Mouse (Mus musculus) cerebellum, adult 2 months (tissue): ENCODE results near the gene Tlr9. TPM values are rescaled to one million over a fixed set of nuclear protein-coding genes. Genes with fewer than 3 reads are reported as not detected.

Source experiments
- DNase-seq, 2 experiments: peaks; one replicate each; pipeline ENCODE4 v3.0.0; 2021
- H3K27ac ChIP-seq: fragments of 200-500 bp; 2 replicates; pipeline ENCODE4 v1.5.1; 2012; ENCODE audit warnings: low read length, control low read depth, inconsistent platforms; ENCODE audit not compliant: insufficient read depth
- H3K27me3 ChIP-seq: fragments of 200-500 bp; 2 replicates; pipeline ENCODE4 v1.6.1; 2012; ENCODE audit warnings: inconsistent platforms, mild to moderate bottlenecking, low read length, moderate library complexity; ENCODE audit not compliant: control insufficient read depth, insufficient read depth
- H3K4me1 ChIP-seq: fragments of 200-500 bp; 2 replicates; pipeline ENCODE4 v1.6.1; 2011; ENCODE audit warnings: low read length; ENCODE audit not compliant: control insufficient read depth, insufficient read depth
- H3K4me3 ChIP-seq: fragments of 200-500 bp; replicated peaks from 2 replicates; pipeline ENCODE3; 2011; ENCODE audit warnings: mild to moderate bottlenecking, low read depth, low read length, control low read depth; ENCODE audit not compliant: insufficient read depth
- CTCF ChIP-seq: fragments of 200-500 bp; IDR thresholded peaks from 2 replicates; pipeline ENCODE4 v1.5.1; 2011; ENCODE audit warnings: low read depth, mild to moderate bottlenecking, control low read depth, low read length, moderate library complexity, borderline replicate concordance; ENCODE audit not compliant: insufficient read depth
- POLR2A ChIP-seq: fragments of 200-500 bp; IDR thresholded peaks from 2 replicates; pipeline ENCODE4 v1.6.1; 2011; ENCODE audit warnings: low read length, control low read depth, borderline replicate concordance; ENCODE audit not compliant: insufficient read depth
- WGBS: fragments of 180-500 bp; shearing (Covaris S2); methylation state at CpG from one replicate; pipeline ENCODE4 v1.1.7; 2018; 5-methylcytosine and 5-hydroxymethylcytosine counted together
- polyA plus RNA-seq: library from polyadenylated mRNA; depleted of rRNA; stranded (reverse); fragments of >200 nt; gene quantifications from 2 replicates; pipeline ENCODE4 v1.2.3, GENCODE M21; 2012

Tlr9 gene
- polyA plus RNA-seq, 1 experiment, result 0.31 TPM

GRCm38 (mm10) chr9:106183996-106184395, 38.4 kb upstream of the Tlr9 start:
- Histone ChIP-seq H3K27me3 (no peaks in the 10 kb centered on the region), H3K27ac (no peak overlapping the region), H3K4me3 (no peak overlapping the region), H3K4me1 (peaks cover 9% of the 10 kb centered on the region)
- DNase-seq, result no peak
- WGBS, result 92% methylated on average over 5 of the region's 5 CpGs
- no peak for TF ChIP-seq POLR2A
- no peak for TF ChIP-seq CTCF

- Histone ChIP-seq H3K27ac (no peak overlapping the region), H3K4me3 (no peak overlapping the region), H3K4me1 (peaks cover 25% of the 10 kb centered on the region), H3K27me3 (no peaks in the 10 kb centered on the region)
- DNase-seq, result no peak
- TF ChIP-seq POLR2A (no peak), CTCF (no peak)
- 84% methylated on average over 1 of the region's 1 CpGs for WGBS
These were observed 31.0 kb upstream of the Tlr9 start for GRCm38 (mm10) chr9:106191355-106191754.

GRCm38 (mm10) chr9:106192024-106192423, 30.4 kb upstream of the Tlr9 start:
- TF ChIP-seq POLR2A, result no peak
- no peak for TF ChIP-seq CTCF
- no peaks in the 10 kb centered on the region for H3K27me3 ChIP-seq
- H3K4me1 ChIP-seq, result peaks cover 27% of the 10 kb centered on the region
- H3K4me3 ChIP-seq, result no peak overlapping the region
- no peak for DNase-seq
- no peak overlapping the region for H3K27ac ChIP-seq
- WGBS, result 91% methylated on average over 8 of the region's 8 CpGs

DNA sequence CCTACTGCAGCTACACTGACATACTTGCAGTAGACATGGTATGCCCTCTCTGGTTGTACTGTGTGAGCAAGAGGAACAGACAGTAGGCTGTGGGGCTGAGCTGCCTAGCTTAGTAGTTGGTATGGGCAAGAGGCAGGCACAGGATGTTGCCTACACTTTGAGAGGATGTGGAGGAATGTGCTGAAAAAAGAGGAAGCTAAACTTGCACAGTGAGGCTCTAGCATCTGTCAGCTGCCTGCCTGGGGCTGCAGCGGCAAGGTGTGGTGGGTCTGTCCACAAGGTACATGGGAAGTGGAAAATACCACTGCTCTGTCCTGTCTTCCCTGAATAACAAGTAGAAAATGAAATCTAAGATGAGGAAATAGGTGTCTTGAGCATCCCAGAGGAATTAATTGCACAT, 29.4 kb upstream of the Tlr9 start:
- H3K4me1 ChIP-seq, result peaks cover 27% of the 10 kb centered on the region
- WGBS, result 91% methylated on average over 1 of the region's 1 CpGs

DNA sequence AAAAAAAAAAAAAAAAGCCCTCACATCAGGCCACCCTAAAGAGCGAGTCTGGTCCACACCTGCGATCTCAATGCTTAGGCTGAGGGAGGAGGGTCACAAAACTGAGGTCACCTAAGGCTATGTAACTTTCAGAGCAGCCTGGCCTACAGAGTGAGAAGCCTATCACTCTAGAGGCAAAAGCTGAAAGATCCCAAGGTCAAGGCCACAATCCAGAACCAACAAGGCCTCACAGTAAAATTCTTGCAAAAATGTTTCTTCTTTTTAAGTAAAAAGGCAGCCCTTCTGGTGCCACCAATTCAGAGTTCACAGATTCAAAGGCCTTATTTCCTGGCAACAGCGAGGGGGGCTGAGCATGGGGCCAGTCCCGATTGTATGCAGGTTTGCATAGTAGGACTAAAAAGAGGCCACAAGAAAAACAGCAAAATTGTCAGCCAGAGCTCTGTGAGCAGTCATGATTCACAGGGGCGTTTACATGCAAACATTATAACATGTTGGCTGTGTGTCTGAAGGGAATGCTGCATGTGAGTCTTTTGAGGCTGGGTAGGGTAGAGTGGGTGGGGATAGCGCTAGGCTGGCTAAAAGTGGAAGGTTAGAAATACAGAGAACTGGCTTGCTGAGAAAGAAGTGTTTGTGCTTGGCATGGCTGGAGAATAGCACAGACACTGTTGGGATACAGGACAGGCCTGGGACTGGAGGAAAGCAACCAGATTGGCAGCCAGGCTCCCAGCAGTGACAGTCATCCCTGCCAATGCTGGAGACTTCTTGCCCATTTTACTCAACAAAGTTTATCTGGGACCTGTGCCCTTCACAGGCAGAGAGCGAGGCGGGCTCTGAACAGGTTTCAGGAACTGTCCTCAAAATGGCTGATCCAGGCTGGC, 28.2 kb upstream of the Tlr9 start:
- H3K4me1 ChIP-seq, result peaks cover 24% of the 10 kb centered on the region
- H3K4me3 ChIP-seq, result no peak overlapping the region
- no peak for TF ChIP-seq CTCF
- no peak for TF ChIP-seq POLR2A
- peak; percentile 71 to 82 for DNase-seq
- peak overlapping the region; percentile 27 for H3K27ac ChIP-seq
- 49% methylated on average over 8 of the region's 8 CpGs for WGBS
- no peaks in the 10 kb centered on the region for H3K27me3 ChIP-seq

More for the DNA sequence above, 29.4 kb upstream of the Tlr9 start:
- H3K4me3 ChIP-seq, result no peak overlapping the region
- no peak overlapping the region; the same call in 1 of the 2 replicates for H3K27ac ChIP-seq
- no peak for DNase-seq
- no peaks in the 10 kb centered on the region for H3K27me3 ChIP-seq
- TF ChIP-seq CTCF, result no peak
- no peak for TF ChIP-seq POLR2A

DNA sequence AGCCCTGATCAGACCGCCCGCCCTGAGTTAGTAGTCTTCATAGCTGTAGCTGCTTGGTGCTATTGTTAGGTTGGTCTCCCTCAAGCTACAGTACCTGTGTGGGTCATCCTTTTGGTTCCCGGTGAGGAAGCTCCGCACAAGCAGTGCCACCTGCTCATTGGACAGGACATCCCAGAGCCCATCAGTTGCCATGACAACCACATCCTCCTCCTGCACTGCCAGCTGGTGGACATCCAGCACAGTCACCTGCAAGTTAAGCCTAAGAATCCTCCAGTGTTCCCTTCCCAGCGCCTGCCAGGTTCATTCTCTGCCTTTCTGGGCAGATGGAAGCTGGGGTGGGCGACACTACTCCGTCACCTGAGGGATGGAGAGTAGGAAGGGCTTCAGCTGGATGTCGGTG, 26.7 kb upstream of the Tlr9 start:
- peak; percentile 78 to 90 for DNase-seq
- WGBS, result 25% methylated on average over 8 of the region's 8 CpGs
- TF ChIP-seq POLR2A (no peak), CTCF (no peak)
- Histone ChIP-seq H3K27me3 (no peaks in the 10 kb centered on the region), H3K4me1 (peaks cover 28% of the 10 kb centered on the region), H3K4me3 (no peak overlapping the region), H3K27ac (peak overlapping the region; percentile 56)

GRCm38 (mm10) chr9:106197081-106197713, 25.2 kb upstream of the Tlr9 start:
- 98% methylated on average over 3 of the region's 3 CpGs for WGBS
- H3K27me3 ChIP-seq, result no peaks in the 10 kb centered on the region
- H3K27ac ChIP-seq, result no peak overlapping the region
- no peak for DNase-seq
- no peak overlapping the region for H3K4me3 ChIP-seq
- TF ChIP-seq POLR2A (no peak), CTCF (no peak)
- peaks cover 30% of the 10 kb centered on the region for H3K4me1 ChIP-seq
